Mouse (Mus musculus): ENCODE results near the gene Ptprg.

GRCm38 (mm10) chr14:12203081-12203480 is 649.7 kb downstream of the Ptprg start:
- TF ChIP-seq CTCF (IDR thresholded peaks at IDR 0.05; ENCODE audit: control insufficient read depth, insufficient read depth, insufficient replicate concordance, low read depth, low read length) (no peak), POLR2A (IDR thresholded peaks at IDR 0.05; ENCODE audit: control insufficient read depth, low read depth, low read length) (no peak)
